Mouse (Mus musculus) inflammation-experienced regulatory T-cells, adult 6 months (primary cell): ENCODE measurements around the gene Gm49027. TPM values are rescaled to one million over a fixed set of nuclear protein-coding genes. Genes with fewer than 3 reads are reported as not detected.
"Not testable (repeated sequence)": the region's sequence is repeated elsewhere in the genome, so short reads cannot be mapped to it uniquely, and the experiment has no call there.

ENCODE experiments used
- ATAC-seq: one replicate; pipeline ENCODE4 v1.8.0; 2017
- polyA plus RNA-seq, 3 experiments: library from polyadenylated mRNA; unstranded; fragments of 100-300 nt; shearing (Covaris generic); gene quantifications; one replicate each; pipeline ENCODE4 v1.2.1; 2017

Gm49027 gene
- polyA plus RNA-seq, result under 1 TPM in 1 of 3 experiments, not detected in 2; 0.58 TPM

DNA sequence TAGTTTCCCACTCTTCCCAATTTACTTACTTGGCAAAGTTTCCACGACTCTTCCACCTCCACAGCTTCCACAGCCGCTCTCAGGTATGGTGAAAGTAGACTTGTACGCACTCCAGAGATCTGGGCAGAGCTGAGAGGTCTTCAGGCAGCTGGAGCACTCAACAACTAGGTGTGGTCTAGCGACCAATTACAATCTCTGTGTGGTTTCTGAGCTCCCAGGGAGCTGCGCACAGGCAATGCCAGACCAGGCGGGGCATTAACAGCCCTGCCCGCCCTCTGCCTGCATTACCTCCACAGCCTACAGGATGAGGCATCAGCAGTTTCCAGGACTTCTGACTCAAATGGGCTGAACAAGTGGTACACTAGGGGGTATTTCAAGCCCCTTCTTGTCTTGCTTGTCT, at the start of gene Gm49027:
Gene Gm49027, minus strand, starts transcription at position 208 of the 400 bp plus-strand sequence.
- no peak for ATAC-seq

DNA sequence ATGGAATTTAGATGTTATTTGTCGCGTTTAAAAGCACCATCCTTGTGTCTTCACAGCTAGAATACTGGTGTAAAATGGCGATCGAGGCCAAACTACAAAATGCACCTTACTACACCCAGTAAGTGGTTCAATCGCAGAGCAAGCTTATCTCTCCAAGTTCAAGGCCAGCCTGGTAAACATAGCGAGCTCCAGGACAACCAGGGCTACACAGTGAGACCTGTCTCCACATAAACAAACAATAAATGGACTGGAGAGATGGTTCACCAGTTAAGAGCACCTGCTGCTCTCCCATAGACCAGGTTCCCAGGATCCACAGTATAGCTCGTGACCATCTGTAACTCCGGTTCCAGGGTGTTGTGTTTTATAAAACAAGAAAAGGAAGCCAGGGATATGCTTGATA, 48.1 kb upstream of the Gm49027 start:
- ATAC-seq, result no peak

DNA sequence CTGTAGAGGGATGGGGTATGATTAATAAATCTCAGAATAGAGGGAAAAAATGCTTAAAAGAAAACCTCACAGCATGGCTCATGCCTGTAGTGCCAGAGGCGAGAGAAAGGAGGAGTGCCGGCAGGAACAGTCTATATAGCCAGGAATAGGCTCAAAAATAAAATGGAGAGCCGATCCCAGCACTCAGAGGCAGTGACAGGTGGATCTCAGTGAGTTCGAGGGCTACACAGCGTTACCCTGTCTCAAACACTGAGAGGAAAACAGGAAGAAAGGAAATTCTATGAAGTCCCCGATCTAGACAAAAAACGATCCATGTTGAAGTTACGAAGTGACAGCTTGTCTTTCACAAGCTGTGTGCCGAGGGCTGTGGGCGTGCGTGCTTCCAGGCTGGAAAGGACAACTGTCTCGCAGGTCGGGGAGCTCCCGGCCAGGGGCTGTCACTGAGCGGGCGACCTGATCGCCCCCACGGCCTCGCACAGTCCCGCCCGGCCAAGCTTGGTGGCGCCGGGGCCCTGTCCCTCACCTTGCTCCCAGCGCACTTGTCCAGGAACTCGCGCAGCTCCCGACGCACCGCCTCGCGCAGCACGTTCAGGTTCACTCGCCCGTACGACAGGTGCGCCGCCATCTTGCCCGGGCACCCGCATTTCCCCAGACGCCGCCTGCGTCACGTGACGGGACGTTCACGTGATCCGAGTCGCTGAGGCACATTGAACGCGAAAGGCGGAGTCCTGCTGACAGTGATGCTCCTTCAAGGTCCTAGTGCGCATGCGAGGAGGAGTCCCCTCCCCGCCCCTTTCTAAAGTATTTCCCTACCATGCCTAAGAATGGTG, 47.3 kb upstream of the Gm49027 start, which contains the start of gene Vps33a:
Gene Vps33a, minus strand, starts transcription at position 682 of the 830 bp plus-strand sequence.
- ATAC-seq, result peak; percentile 96

DNA sequence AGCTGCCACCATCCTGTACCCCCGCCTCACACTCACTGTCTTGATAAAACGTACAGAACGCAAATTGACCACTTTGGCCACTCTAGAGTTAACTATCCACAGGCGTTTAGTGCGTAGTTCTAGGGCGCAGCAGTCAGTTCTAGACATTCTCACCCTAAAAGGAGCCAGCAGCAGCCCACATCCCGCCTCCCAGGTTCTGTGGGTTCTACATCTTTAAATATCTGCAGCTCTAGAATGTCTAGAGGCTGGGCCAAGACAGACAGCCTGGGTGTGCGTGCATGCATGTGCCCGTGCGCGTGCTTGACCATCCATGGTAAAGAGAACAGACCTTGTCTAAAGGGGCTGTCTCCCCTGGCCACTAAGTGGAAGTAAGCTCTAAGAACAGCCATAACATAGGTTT, 35.8 kb upstream of the Gm49027 start:
- no peak for ATAC-seq

DNA sequence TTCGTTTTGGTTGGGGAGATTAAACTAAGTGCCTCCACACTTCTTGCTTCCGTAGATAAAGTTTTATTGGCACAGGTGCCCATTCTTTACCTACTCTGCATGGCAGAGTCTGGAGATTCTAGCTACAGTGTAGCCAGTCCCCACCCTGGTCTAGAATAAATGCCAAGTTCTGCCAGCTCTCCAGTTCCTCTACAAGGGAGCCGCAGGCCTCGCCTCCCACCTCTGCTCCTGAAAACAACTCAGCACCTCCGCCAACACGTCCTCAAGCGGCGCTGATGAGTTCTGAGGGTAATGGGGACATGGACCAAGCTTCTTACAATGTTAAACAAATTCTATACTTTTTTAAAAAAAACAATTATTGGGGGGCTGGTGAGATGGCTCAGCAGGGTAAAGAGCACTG, 34.3 kb upstream of the Gm49027 start:
- no peak for ATAC-seq

DNA sequence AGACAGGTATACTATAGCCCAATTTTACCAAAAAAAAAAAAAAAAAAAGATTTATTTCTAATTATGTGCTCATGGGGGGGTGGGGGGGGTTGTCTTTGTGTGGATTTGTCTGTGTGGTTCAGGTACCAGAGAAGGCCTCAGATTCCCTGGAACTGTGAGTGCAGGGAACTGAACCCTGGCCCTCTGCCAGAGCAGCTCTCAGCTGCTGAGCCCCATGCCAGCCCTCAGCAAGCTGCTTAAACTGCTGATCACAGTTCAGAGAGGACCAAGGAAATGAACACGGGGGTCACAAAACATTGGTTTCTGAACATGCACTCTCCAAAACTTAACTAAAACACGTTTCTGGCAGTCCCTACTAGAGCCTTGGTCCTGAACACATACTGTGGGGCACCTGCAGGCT, 31.2 kb upstream of the Gm49027 start:
- no peak for ATAC-seq

DNA sequence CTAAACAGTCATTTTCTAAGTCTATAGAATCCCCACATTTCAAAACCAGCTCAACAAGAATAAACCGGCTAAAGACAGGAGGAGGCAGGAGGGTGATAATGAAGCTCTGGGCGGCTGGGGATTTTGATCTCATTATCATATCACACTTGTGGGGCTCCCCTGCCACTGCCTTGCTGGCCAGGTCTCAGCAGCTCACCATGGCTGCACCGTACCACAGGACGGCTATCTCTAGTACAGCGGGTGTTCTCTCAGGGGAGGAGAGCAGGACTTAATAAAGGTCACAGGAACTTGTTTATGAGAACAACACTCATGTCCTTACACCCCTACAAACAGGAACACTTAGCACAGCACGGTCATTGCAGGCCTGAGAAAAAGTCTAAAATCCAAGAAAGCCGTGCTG, 30.4 kb upstream of the Gm49027 start:
- ATAC-seq, result no peak

DNA sequence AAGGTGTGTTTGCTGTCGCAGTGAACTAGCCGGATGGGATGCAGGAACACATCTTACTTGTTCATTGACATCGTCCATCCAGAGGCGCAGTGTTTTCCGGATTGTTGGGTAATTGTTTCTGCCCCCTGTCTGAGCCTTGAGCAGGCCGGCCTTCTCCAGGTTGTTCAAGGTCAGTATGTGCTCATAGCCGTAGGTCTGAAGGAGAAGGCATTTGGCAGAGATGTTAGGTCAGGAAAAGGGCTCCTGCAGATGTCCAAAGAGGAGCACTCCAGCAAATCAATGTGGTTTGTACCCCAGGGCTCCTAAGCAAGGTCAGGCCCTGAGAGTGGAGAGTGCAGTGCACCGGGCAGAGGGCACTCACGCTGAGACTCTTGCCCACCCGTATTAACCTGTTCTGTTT, 8.5 kb upstream of the Gm49027 start:
- no peak for ATAC-seq

DNA sequence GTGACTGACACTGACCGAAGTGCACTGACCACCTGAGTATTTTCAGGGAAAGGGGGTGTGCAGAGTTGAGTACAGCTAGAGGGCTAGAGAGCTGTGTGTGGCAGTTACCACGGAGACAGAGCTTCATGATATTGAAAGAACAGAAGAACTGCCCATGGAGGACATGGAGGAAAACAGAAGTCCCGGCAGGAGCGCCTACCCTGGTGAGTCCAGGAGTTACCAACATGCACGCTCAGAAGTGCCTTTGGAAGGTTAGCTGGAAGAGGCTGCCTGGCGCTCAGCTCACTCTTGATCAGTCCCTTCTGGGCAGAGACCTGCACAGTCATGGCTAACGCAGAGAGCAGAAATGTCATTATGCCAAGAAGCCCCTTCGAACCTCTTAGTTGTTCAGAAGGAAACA, 4.8 kb upstream of the Gm49027 start:
- ATAC-seq, result no peak

DNA sequence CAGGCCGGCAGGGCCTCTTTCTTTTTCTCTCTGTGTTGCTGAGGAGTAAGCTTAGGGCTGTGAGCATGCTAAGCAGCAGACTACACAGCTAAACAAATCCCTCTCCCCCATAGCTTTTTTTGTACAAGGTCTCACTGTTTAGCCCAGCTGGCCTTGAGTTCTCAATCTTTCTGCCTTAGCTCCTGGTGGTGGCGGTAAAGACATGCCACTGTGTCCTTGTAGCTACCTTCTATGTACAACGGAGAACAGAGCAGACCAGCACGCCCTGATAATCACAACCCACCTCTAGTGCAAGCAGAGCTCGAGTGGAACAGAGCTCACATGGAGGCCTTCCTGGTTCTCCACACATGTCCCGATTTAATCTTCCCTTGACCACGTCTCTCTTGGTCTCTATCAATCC, 3.4 kb upstream of the Gm49027 start:
- ATAC-seq, result no peak

DNA sequence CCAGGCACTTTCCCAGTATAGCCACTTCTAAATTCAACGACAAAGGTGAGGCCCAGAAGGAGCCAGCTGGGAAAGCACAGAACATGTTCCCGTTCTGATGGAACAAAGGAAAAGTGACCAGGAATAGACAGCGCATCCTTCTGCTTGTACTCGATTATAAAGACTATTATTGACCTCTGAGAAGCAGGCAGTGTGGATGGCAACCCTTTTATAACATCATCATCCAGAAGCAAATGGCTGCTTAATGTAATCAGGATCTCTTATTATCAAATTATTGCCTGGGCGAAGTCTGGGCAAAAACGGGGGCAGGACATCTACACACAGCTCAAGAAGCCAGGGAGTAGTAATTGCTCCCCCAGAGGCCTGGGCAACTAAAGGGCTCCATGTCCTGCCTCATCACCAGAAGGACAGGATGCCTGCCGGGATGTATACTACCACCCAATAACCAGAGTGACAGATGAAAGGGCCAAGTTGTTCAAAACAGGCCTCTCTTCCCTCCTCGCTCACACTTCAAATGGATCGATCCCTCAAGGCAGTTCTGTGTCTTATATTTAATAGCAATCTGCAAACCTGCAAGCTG, 718 bp upstream of the Gm49027 start:
- no peak for ATAC-seq

DNA sequence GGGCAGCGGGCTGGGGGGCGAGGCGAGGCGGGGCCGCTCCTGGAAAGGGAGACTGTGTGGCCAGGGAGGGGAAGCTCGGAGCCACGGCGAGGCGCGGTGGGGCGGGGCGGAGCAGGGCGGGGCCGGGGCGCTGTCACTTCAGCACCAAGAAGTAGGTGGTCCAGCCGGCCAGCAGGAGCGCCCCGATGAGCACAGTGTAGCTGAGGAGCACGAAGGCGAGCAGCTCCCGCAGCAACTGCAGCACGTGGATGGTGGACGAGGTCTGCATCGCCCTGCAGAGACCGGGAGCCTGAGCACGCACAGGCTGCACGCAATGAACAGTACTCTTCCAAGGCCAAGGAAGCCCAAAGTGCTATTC, 916 bp downstream of the Gm49027 start:
- peak; percentile 57 for ATAC-seq

GRCm38 (mm10) chr5:123523692-123524392, 1.4 kb downstream of the Gm49027 start, which contains the start of gene Diablo:
TSS of gene Diablo (minus strand) at chr5:123524176.
- peak; percentile 97 for ATAC-seq

GRCm38 (mm10) chr5:123522166-123522565, 3.1 kb downstream of the Gm49027 start:
- ATAC-seq, result no peak

DNA sequence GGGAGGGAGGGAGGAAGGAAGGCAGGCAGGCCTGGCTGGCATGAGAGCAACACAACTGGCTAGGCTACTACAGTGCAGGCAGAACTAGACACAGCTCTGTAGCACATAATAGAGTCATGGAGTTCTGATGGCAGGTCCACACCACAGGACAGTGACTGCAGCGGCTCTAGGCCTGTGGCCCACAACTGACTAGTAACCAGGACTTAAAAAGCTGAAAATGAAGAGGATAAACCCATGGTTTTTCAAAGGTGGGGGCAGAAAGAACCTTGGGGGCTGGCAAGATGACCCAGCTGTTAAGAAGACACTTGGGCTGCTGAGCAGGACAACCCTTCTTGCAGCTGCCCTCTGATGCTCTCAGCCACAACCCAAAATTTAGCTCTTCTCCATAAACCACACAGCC, 3.7 kb downstream of the Gm49027 start:
- ATAC-seq, result no peak

DNA sequence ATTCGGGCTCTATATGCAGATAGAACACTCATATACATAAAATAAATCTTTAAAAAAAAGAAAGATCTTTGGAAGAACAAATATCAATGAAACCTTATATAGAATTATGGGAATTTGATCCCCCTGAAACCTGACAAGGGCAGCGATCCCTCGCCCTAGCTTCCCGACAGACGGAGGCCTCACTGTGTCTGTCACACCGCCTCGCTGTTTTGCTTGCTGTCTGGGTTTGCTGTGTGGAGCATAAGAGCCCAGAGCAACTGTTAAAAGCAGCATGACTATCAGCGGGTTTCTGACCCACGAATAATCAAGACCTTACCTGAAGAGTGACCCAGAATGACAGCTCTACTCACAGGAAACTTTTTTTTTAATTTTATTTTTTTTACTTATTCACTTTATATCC, 4.6 kb downstream of the Gm49027 start:
- ATAC-seq, result no peak

DNA sequence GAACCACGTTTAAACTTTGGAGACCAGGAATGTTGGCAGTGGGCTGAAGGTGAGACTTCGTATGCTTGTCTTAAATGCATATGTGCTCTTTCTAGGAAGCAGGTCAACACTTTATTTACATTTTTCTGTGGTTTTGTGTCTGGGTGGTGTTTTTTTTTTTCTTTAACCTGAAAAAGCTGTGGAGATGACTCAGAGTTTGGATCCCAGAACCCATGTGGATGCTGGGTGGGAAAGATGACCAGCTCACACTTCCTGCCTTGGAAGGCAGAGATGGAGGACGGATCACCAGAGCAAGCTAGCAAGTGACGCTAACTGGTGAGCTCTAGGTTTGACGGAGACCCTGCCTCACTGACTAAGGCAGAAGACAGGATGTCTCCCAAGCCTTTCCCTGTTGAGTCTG, 10.4 kb downstream of the Gm49027 start:
- ATAC-seq, result no peak

DNA sequence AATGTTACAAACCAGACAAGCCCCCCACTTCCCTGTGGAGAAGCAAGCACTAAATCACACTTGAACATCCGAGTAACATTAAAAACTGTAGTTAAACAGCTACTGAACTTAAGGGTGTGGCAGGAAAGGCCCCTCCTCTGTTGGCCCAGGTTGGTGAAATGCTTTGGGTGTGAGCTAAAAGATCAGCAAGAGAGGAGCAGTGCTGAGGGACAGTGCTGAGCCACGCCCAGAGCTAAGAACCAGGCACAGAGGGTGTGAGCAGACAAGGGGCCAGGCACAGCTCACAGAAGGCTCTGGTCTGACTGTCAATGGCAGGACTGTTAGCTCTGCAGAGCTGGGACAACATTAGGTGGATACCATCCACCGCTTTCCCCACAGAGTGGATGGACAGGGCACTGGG, 13.2 kb downstream of the Gm49027 start:
- no peak for ATAC-seq

- not testable (repeated sequence) for ATAC-seq
Observed at GRCm38 (mm10) chr5:123511426-123511825, 13.9 kb downstream of the Gm49027 start.

- no peak for ATAC-seq
Observed at GRCm38 (mm10) chr5:123510160-123510559, 15.1 kb downstream of the Gm49027 start, which contains the start of gene B3gnt4. TSS of gene B3gnt4 (plus strand) at chr5:123510460.

DNA sequence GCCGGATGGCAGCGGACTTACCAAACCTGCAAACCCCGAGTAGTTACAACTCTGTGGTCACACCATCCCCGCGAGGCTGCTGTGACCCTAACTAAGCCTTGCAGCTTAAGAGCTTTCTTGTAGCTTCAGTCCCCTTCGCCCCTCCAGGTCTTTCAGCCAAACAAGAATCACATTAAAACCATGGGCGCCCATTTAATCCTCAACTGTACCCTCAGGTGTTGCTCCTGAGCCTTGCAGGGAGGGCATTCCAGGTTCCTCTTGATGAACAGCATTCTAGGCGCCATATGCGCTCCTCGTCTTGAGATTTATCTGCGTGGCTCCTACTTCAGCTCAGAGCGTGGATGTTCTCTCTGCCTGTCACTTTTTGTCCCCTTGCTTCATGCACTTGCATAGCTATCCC, 16.4 kb downstream of the Gm49027 start:
- no peak for ATAC-seq

DNA sequence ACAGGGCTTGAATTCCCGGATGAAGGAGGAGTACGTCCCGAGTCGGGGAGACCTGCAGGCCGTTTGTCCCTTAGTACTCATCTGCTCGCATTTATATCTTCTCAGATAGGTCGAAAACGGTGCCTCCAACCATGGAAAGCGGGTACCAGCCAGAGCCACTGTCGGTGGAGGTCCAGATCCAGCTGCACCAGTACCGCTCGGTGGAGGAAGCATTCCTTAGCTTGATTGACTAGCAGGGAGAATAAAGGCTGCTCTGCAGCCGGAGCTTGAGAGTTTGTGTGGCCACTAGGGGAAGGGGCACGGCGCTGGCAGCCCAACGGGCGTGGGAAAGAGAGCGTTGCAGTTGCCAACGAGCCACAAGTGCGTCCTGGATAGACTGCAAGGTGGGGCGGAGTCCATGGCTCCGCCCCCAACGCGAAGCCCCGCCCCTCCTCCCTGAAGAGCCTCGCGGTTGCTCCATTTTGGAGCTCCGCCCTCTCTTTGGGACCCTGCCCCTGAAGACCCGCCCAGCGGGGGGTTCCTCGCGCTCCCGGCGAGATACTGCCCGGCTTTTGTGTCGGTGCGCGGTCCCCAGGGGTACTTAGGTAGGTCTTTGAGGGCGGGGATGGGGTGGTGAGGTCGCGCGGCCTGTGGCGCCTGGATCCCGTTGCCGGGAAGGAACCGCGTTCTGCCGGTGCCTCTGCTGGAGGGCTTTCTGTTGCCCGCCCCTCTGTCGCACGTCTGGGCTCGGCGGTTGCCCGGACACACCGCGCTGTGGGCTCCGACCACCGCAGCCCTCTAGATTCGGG, 17.2 kb downstream of the Gm49027 start:
- peak; percentile 82 for ATAC-seq

- no peak for ATAC-seq
Observed at GRCm38 (mm10) chr5:123501973-123502372, 23.3 kb downstream of the Gm49027 start.
